Mouse (Mus musculus) forebrain, postnatal 0 days (tissue): ENCODE results near the gene Cass4. TPM values are rescaled to one million over a fixed set of nuclear protein-coding genes. Genes with fewer than 3 reads are reported as not detected.

Experiments
- ATAC-seq: fragments of 200-750 bp; cut with Nextera tagmentation; 2 replicates; pipeline ENCODE4 v1.8.0; 2017; ENCODE audit warnings: mild to moderate bottlenecking, moderate library complexity
- DNase-seq: peaks from one replicate; pipeline ENCODE4 v3.0.0-alpha.2; 2015
- H3K27ac ChIP-seq: fragments of 300-500 bp; sonication (generic); 2 replicates; pipeline ENCODE4 v1.5.1; 2014; ENCODE audit warnings: low read depth, mild to moderate bottlenecking, antibody characterized with exemption, low read length, moderate library complexity, mixed read lengths
- H3K27me3 ChIP-seq: fragments of 300-500 bp; sonication (generic); 2 replicates; pipeline ENCODE4 v1.6.1; 2014; ENCODE audit warnings: mild to moderate bottlenecking, low read length, mixed read lengths; ENCODE audit not compliant: insufficient read depth
- H3K36me3 ChIP-seq: fragments of 300-500 bp; sonication (generic); 2 replicates; pipeline ENCODE4 v1.6.1; 2014; ENCODE audit warnings: mild to moderate bottlenecking, moderate library complexity; ENCODE audit not compliant: insufficient read depth
- H3K4me1 ChIP-seq: fragments of 300-500 bp; sonication (generic); 2 replicates; pipeline ENCODE4 v1.6.1; 2014; ENCODE audit warnings: antibody characterized with exemption; ENCODE audit not compliant: insufficient read depth
- H3K4me2 ChIP-seq: fragments of 300-500 bp; sonication (generic); 2 replicates; pipeline ENCODE4 v1.6.1; 2014; ENCODE audit warnings: low read depth, mild to moderate bottlenecking, moderate library complexity
- H3K4me3 ChIP-seq: fragments of 300-500 bp; sonication (generic); 2 replicates; pipeline ENCODE4 v1.5.1; 2014; ENCODE audit warnings: low read depth, low read length, mixed read lengths
- H3K9ac ChIP-seq: fragments of 300-500 bp; sonication (generic); 2 replicates; pipeline ENCODE4 v1.6.1; 2014; ENCODE audit warnings: mild to moderate bottlenecking
- H3K9me3 ChIP-seq: fragments of 300-500 bp; sonication (generic); 2 replicates; pipeline ENCODE4 v1.6.1; 2016; ENCODE audit warnings: low read length
- CTCF ChIP-seq: sonication (generic); IDR thresholded peaks from 2 replicates; pipeline ENCODE4 v1.5.1; 2016; ENCODE audit warnings: antibody characterized with exemption, control low read depth, low read depth
- WGBS: fragments of 180-500 bp; shearing (Covaris S2); extraction: QIAGEN DNeasy Blood & Tissue Kit; methylation state at CpG from one replicate; pipeline ENCODE4 v1.1.7; 2014; 5-methylcytosine and 5-hydroxymethylcytosine counted together
- polyA plus RNA-seq: library from polyadenylated mRNA; unstranded; fragments of >200 nt; fragmentation: Nextera tagmentation; extraction: Ambion mirVana; gene quantifications from 2 replicates; pipeline ENCODE4 v1.2.1, GENCODE M21; 2015
- total RNA-seq: library from RNA; depleted of rRNA; stranded (reverse); fragments of >200 nt; gene quantifications from 2 replicates; pipeline ENCODE4 v1.2.3, GENCODE M21; 2014; rRNA removed

The Cass4 gene
- total RNA-seq, result 0.08 and 0.24 TPM in 2 replicates
- 0.12 and 0.13 TPM in 2 replicates for polyA plus RNA-seq

DNA sequence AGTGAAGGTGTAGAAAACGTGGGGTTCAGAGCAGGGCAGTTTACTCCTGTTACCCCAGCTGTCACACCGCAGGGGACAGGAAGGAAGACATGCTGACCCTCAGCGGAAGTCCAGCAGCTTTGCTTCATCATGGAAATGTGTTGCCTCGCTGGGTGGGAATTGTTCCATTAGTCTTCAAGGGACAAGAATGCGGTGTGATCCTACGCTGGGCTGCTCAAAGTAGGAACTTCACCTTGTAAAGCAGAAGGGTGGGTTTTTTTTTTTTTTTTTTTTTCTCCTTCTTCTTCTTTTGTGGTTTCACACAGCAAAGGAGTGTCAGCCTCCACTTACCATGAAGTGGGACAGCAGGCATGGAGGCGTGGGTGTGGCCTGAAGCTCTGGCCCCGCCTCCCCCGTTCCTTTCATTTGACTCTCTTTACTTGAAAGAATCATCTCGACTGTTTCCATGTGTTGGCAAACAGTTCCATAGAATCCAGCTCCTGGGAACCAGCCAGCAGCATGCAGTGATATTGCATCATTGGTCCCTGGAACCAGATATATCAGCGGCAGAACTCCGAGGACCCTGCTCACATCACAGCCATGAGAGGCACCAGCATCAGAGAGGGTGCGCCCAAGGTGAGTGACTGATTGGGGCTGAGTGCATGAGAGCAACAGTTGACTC lies at the start of gene Cass4:
Gene Cass4 (plus strand): TSS at position 404 of the 661 bp plus-strand sequence.
- no peak within 1 kb of the TSS for H3K27ac ChIP-seq
- TF ChIP-seq CTCF, result no peak
- H3K9ac ChIP-seq, result no peak within 1 kb of the TSS
- H3K36me3 ChIP-seq, result no peaks in the 10 kb centered on the region
- no peak within 1 kb of the TSS for H3K4me3 ChIP-seq
- no peaks in the 10 kb centered on the region for H3K27me3 ChIP-seq
- no peaks in the 10 kb centered on the region for H3K9me3 ChIP-seq
- no peak for ATAC-seq
- DNase-seq, result no peak
- 39% methylated on average over 13 of the region's 13 CpGs for WGBS
- H3K4me1 ChIP-seq, result no peaks in the 10 kb centered on the region
- H3K4me2 ChIP-seq, result no peak within 1 kb of the TSS

DNA sequence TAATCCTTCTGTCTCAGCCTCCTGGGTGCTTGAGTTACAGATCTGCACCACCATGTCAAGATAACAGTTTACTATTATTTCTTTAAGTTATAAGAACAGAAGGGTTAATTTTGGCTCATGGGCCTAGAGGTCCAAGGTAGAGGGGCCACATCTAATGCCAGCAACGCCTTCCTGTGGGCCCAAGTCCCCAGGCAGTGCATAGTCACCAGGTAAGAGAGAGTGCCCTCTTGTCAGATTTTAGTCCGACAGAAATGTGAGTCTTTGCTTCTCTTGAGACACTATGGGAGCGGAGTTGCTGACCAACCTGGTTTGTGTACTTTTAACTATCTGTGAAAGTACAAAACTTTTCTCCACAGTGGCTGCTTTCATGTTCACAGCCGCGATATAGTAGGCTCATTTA lies 48.9 kb upstream of the Cass4 start:
- Histone ChIP-seq H3K36me3 (no peaks in the 10 kb centered on the region), H3K27ac (peak overlapping the region; percentile 76), H3K4me3 (no peak overlapping the region), H3K27me3 (no peaks in the 10 kb centered on the region), H3K4me1 (0 out of 2 replicates have a peak, but pooled peaks cover 9% of the 10 kb centered on the region), H3K4me2 (peak overlapping the region; percentile 100; the same call in 1 of the 2 replicates), H3K9me3 (no peaks in the 10 kb centered on the region), H3K9ac (no peak overlapping the region)
- no peak for DNase-seq
- ATAC-seq, result no peak
- TF ChIP-seq CTCF, result no peak
- 22% methylated on average over 5 of the region's 5 CpGs for WGBS

DNA sequence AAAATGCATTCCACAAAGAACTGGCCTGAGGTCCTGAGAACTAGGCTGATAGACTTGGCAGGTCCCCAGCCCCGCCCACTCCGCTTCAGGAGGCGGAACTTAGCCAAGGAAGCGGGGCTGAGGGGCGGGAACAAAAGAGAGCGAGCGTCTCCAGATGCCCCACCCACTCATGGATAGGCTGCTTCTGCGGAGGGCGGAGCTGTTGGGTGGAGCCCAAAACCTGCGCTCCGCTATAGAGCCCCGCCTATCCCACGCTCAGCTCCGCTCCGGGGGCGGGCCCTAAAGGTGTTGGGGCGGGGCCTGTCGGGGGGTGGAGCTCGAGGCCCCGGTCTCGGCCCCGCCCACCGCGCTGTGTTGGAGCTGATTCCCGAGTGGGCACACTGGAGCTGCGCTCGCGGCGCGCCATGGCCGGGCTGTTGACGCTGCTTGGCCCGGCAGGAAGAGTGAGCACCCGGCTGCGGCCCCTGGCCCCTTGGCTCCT lies 48.3 kb upstream of the Cass4 start, which contains the start of gene Fam210b:
Gene Fam210b (plus strand): TSS at position 308 of the 481 bp plus-strand sequence.
- Histone ChIP-seq H3K9ac (peak within 1 kb of the TSS; percentile 73), H3K4me2 (peak within 1 kb of the TSS; percentile 100), H3K9me3 (no peaks in the 10 kb centered on the region), H3K4me3 (peak within 1 kb of the TSS; percentile 68), H3K27me3 (no peaks in the 10 kb centered on the region), H3K36me3 (no peaks in the 10 kb centered on the region), H3K4me1 (0 out of 2 replicates have a peak, but pooled peaks cover 9% of the 10 kb centered on the region), H3K27ac (peak within 1 kb of the TSS; percentile 76)
- under 1% methylated on average over 31 of the region's 35 CpGs for WGBS
- peak; percentile 95 for ATAC-seq
- no peak for TF ChIP-seq CTCF
- DNase-seq, result peak; percentile 96

DNA sequence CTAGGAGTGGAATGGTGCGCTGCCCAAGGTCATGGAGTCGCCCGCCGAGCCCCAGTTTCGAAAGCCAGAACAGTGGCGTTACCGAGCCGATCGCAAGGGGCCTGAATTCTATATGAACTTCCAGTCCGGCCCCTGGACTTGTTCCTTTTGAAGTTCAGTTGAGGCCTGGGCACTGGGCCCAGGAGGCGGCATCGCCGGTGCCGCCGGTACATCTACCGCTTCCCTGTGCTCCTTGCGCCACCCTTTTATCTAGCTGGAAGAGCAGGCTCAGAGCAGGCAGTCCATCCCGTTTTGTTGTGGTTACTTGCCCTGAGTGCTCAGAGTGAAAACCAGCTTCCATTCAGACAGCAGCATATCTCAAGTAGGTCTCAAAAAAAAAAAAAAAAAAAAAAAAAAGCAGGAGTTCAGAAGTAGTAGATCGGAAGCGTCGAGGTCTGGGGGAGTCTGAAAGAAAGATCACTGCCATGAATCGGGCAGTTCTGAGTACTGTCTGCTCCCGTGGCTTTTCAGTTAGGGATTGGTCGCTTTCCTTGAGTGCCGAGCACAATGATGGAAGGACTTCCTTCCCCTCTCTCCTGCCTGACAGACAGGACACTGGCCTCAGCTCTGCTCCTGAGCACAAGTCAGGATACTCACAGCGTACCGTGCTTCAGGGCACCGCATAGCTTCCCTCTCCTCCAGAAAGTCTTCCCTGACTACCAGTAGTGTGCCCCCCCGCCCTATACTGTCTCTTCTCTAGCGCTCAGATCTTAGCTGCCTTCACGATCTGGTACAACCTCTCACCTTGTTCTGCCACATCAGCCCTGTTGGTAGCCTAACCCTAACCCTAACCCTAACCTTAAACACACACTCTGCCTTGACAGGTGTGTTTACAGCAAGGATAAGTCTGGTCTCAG lies 47.3 kb upstream of the Cass4 start:
- H3K4me1 ChIP-seq, result 0 out of 2 replicates have a peak, but pooled peaks cover 5% of the 10 kb centered on the region
- peak overlapping the region; percentile 73 for H3K9ac ChIP-seq
- H3K27me3 ChIP-seq, result no peaks in the 10 kb centered on the region
- peak overlapping the region; percentile 68 for H3K4me3 ChIP-seq
- 0 out of 2 replicates have a peak, but pooled peaks have one; percentile 16 for TF ChIP-seq CTCF
- 8% methylated on average over 31 of the region's 31 CpGs for WGBS
- ATAC-seq (no peak), DNase-seq (peak; percentile 53)
- peak overlapping the region; percentile 100 for H3K4me2 ChIP-seq
- no peaks in the 10 kb centered on the region for H3K36me3 ChIP-seq
- peak overlapping the region; percentile 76 for H3K27ac ChIP-seq
- no peaks in the 10 kb centered on the region for H3K9me3 ChIP-seq

DNA sequence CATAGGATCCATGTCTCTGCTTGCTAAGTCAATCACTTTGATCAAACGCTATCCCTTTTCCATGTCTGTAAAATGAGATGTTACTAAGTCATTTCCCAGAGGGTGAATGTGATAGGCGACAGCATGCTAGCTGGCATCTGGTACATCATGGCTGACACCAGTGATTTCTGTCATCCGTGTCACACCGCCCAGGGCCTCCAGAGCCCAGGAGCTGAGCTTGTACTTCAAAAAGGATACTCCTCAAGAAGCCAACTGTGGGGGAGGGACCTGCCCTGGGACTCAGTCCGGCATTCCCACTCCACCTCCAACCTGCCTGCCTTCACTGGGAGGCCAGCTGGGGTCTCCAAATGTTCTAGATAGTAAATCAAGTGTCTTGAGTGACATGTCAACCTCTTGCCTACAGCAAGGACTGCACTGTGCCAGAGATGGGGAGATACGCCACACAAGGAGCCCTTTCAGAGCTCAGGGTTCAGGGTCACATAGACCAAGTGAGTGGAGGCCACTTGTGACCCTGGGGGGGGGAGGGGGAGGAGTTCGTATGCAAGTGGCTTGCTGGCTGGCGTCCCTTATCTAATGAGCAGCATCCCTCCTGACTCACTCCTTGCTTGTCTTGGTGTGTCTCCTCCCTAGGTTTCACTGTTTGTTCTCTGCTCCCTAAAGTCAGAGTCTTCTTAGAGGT lies 46.5 kb upstream of the Cass4 start:
- ATAC-seq (no peak), DNase-seq (no peak)
- TF ChIP-seq CTCF, result no peak
- no peak overlapping the region for H3K9ac ChIP-seq
- 0 out of 2 replicates have a peak, but pooled peaks cover 5% of the 10 kb centered on the region for H3K4me1 ChIP-seq
- no peaks in the 10 kb centered on the region for H3K27me3 ChIP-seq
- WGBS, result 53% methylated on average over 8 of the region's 8 CpGs
- no peaks in the 10 kb centered on the region for H3K36me3 ChIP-seq
- H3K9me3 ChIP-seq, result no peaks in the 10 kb centered on the region
- peak overlapping the region; percentile 40; the same call in 1 of the 2 replicates for H3K27ac ChIP-seq
- H3K4me2 ChIP-seq, result peak overlapping the region; percentile 100
- H3K4me3 ChIP-seq, result peak overlapping the region; percentile 68

DNA sequence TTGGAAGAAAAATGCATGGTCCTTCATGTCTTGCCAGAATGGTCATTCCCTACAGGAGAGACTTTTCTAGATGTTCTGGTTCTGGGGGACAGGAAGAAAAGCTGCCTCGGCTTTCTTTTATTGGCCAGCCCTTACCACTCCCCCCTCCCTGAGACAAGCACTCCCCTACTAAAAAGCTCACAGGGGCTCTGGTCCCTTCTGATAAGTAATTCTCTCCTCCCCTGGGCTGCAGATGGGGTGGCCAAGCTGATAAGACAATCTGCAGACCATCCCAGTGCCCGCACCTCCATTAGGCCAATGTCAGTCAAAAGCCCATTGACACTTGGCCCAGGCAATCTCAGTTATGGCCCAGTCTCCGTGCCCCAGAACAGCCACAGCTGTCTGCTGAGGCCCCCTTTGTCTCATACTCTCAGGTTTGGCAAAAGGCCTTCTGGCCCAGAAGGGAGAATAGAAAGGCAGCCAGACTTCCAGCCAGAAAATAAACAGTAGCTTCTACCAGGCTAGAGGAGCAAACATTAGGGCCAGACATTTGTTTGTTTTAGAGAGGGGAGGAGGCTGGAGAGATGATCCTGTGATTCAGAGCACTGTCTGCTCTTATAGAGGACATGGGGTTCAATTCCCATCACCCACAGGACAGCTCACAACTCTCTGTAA lies 45.2 kb upstream of the Cass4 start:
- peak; percentile 12 for ATAC-seq
- no peak overlapping the region for H3K9ac ChIP-seq
- DNase-seq, result peak; percentile 72

More for the DNA sequence above, 45.2 kb upstream of the Cass4 start:
- H3K4me2 ChIP-seq, result peak overlapping the region; percentile 100; the same call in 1 of the 2 replicates
- peaks cover 9% of the 10 kb centered on the region for H3K4me1 ChIP-seq
- H3K36me3 ChIP-seq, result no peaks in the 10 kb centered on the region
- TF ChIP-seq CTCF, result no peak
- 22% methylated on average over 3 of the region's 3 CpGs for WGBS
- H3K27me3 ChIP-seq, result no peaks in the 10 kb centered on the region
- H3K9me3 ChIP-seq, result no peaks in the 10 kb centered on the region
- H3K27ac ChIP-seq, result peak overlapping the region; percentile 69; the same call in 1 of the 2 replicates
- H3K4me3 ChIP-seq, result peak overlapping the region; percentile 3; the same call in 1 of the 2 replicates
